13 mouse cellular contexts compared by ENCODE assay signal in the genomic region with DNA sequence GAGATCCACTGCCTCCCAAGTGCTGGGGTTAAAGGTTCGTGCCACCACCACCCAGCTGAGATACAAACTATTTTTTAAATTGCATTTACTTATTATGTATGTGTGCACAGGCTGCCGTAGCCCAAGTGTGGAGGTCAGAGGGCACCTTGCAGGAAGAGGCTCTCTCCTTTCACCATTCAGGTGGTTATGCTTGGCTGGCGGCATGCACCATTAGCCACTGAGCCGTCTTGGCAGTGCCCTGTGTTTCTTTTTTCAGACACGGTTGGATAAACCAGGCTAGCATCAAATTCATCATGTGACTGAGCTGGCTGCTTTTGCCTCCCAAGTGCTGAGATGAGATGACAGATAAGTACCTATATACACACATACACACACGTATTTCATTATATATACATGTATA. TPM values are rescaled to one million over a fixed set of nuclear protein-coding genes. Genes with fewer than 3 reads are reported as not detected.
A peak's percentile ranks its signal among the peaks of the same experiment; 100 is the strongest.
DNase-seq lines count a peak whose midpoint lies in the region; ATAC-seq and TF ChIP-seq lines count a peak whose summit lies in the region.
"Had no signal": no experiment of that assay in that cellular context is flagged by ENCODE, and none has a peak within 500 bp of the region (broad histone marks: within the 10 kb centered on the region; RNA-seq: fewer than 3 reads in every experiment).

No protein-coding gene starts in this region.

- TF ChIP-seq POLR2A in heart, adult 2 months (IDR thresholded peaks at IDR 0.05; ENCODE audit: insufficient read depth, low read depth, low read length), result no peak

- ATAC-seq in kidney, embryonic 16.5 days (ENCODE audit: low FRiP score, low TSS enrichment), result peak; percentile 88
- no peak for ATAC-seq in forebrain, embryonic 12.5 days (ENCODE audit: low FRiP score)
- no peak for ATAC-seq in hindbrain, embryonic 16.5 days

- no peak overlapping the region for H3K9ac ChIP-seq in heart, adult 2 months (ENCODE audit: low read depth, low read length)
- H3K9ac ChIP-seq in kidney, embryonic 16.5 days (replicated peaks; ENCODE audit: low read length), result no peak overlapping the region
- no peak overlapping the region for H3K9ac ChIP-seq in forebrain, embryonic 12.5 days
- no peak overlapping the region for H3K9ac ChIP-seq in hindbrain, embryonic 16.5 days (ENCODE audit: low read depth, low read length)

- intact Hi-C loops in heart, adult 2 months (cut with DNase I), result no loop called here

- no peaks in the 10 kb centered on the region for H3K9me3 ChIP-seq in kidney, embryonic 16.5 days (ENCODE audit: low read length)
- H3K9me3 ChIP-seq in forebrain, embryonic 12.5 days, result no peaks in the 10 kb centered on the region
- H3K9me3 ChIP-seq in hindbrain, embryonic 16.5 days (ENCODE audit: control insufficient read depth, low read length), result no peaks in the 10 kb centered on the region

- no peaks in the 10 kb centered on the region for H3K4me1 ChIP-seq in heart, adult 2 months (ENCODE audit: control insufficient read depth, insufficient read depth, low read length)
- H3K4me1 ChIP-seq in kidney, embryonic 16.5 days (ENCODE audit: insufficient read depth, low read length), result peaks cover 9% of the 10 kb centered on the region; the same call in 1 of the 2 replicates
- no peaks in the 10 kb centered on the region for H3K4me1 ChIP-seq in forebrain, embryonic 12.5 days
- no peaks in the 10 kb centered on the region for H3K4me1 ChIP-seq in hindbrain, embryonic 16.5 days (ENCODE audit: control insufficient read depth, insufficient read depth, low read depth, low read length)

- H3K27ac ChIP-seq in heart, adult 2 months, result no peak overlapping the region
- no peak overlapping the region; the same call in 1 of the 2 replicates for H3K27ac ChIP-seq in kidney, embryonic 16.5 days (ENCODE audit: low read length)
- no peak overlapping the region for H3K27ac ChIP-seq in forebrain, embryonic 12.5 days
- no peak overlapping the region for H3K27ac ChIP-seq in hindbrain, embryonic 16.5 days (ENCODE audit: low read depth, low read length)

- TF ChIP-seq CTCF in heart, adult 2 months (IDR thresholded peaks at IDR 0.05), result no peak

- 48% methylated on average over 6 of the region's 6 CpGs for WGBS in heart, adult 2 months
- 34% methylated on average over 6 of the region's 6 CpGs for WGBS in kidney, embryonic 16.5 days
- WGBS in forebrain, embryonic 12.5 days, result 66% methylated on average over 6 of the region's 6 CpGs
- 47% methylated on average over 6 of the region's 6 CpGs for WGBS in hindbrain, embryonic 16.5 days

- TF ChIP-seq EP300 in heart, adult 2 months (IDR thresholded peaks at IDR 0.05; ENCODE audit: insufficient read depth, low read depth, low read length), result 0 out of 2 replicates have a peak, but pooled peaks have one; percentile 6

- H3K4me2 ChIP-seq in kidney, embryonic 16.5 days (replicated peaks; ENCODE audit: low read depth, low read length), result no peak overlapping the region
- H3K4me2 ChIP-seq in forebrain, embryonic 12.5 days, result no peak overlapping the region
- H3K4me2 ChIP-seq in hindbrain, embryonic 16.5 days (ENCODE audit: low read length), result no peak overlapping the region

- DNase-seq in heart, adult 2 months, result peak in 1 of 2 experiments; percentile 53
- no peak for DNase-seq in heart, postnatal 4 days
- peak; percentile 57 for DNase-seq in A20 (ENCODE audit: low read depth, low spot score)
- peak; percentile 51 to 80 for DNase-seq in gastrocnemius, adult 8-10 months (ENCODE audit: low spot score in 2 of 2)
- DNase-seq in spleen, postnatal 10 days (ENCODE audit: low spot score in 2 of 2), result no peak
- DNase-seq: adrenal gland, adult 2 months; lung, postnatal 36 days had no signal

- no peaks in the 10 kb centered on the region for H3K36me3 ChIP-seq in heart, adult 2 months (ENCODE audit: control insufficient read depth, insufficient read depth, low read length)
- H3K36me3 ChIP-seq in kidney, embryonic 16.5 days (ENCODE audit: insufficient read depth, low read length), result no peaks in the 10 kb centered on the region
- H3K36me3 ChIP-seq in forebrain, embryonic 12.5 days (replicated peaks), result no peaks in the 10 kb centered on the region
- H3K36me3 ChIP-seq in hindbrain, embryonic 16.5 days (ENCODE audit: control insufficient read depth, insufficient read depth, low read length), result no peaks in the 10 kb centered on the region

- H3K79me2 ChIP-seq in heart, adult 2 months (replicated peaks; ENCODE audit: control insufficient read depth, insufficient read depth, low read length), result no peaks in the 10 kb centered on the region

- no peaks in the 10 kb centered on the region for H3K27me3 ChIP-seq in heart, adult 2 months (ENCODE audit: control insufficient read depth, insufficient read depth, low read length)
- H3K27me3 ChIP-seq in kidney, embryonic 16.5 days (ENCODE audit: insufficient read depth, low read length), result no peaks in the 10 kb centered on the region
- H3K27me3 ChIP-seq in forebrain, embryonic 12.5 days, result no peaks in the 10 kb centered on the region
- H3K27me3 ChIP-seq in hindbrain, embryonic 16.5 days (replicated peaks; ENCODE audit: control insufficient read depth, insufficient read depth, low read length), result no peaks in the 10 kb centered on the region; the same call in 1 of the 2 replicates

- no peak overlapping the region for H3K4me3 ChIP-seq in heart, adult 2 months
- H3K4me3 ChIP-seq in kidney, embryonic 16.5 days (ENCODE audit: low read length), result no peak overlapping the region
- no peak overlapping the region for H3K4me3 ChIP-seq in forebrain, embryonic 12.5 days (replicated peaks)
- no peak overlapping the region for H3K4me3 ChIP-seq in hindbrain, embryonic 16.5 days (ENCODE audit: low read length)

RNA-seq across cellular contexts. Expression of gene Tspan15, which starts 8.2 kb away (rescaled TPM):
- 1 to 10 TPM; 6.1 to 8.1 TPM for total RNA-seq in heart, adult 2 months (2021)
- 17.7 and 19.1 TPM in 2 replicates for polyA plus RNA-seq in heart, adult 2 months (2012; rRNA removed)
- 10 to 100 TPM; 10.1 to 10.3 TPM for total RNA-seq in heart, postnatal 4 days (2021)
- 1 to 10 TPM; 4.6 to 7.3 (median 5.1) TPM for total RNA-seq in gastrocnemius, adult 8-10 months (2022)
- polyA plus RNA-seq in kidney, embryonic 16.5 days (2015; fragmentation: Nextera tagmentation; extraction: Ambion mirVana), result 69.5 and 78.7 TPM in 2 replicates
- polyA plus RNA-seq in forebrain, embryonic 12.5 days (2016; fragmentation: Nextera tagmentation; extraction: Ambion mirVana), result 11.7 and 13.7 TPM in 2 replicates
- 22.9 and 24.3 TPM in 2 replicates for polyA plus RNA-seq in hindbrain, embryonic 16.5 days (2015; fragmentation: Nextera tagmentation; extraction: Ambion mirVana)

RNA-seq across cellular contexts. Expression of gene Tacr2, which starts 13.0 kb away (rescaled TPM):
- total RNA-seq in heart, adult 2 months (2021), result not detected
- polyA plus RNA-seq in heart, adult 2 months (2012; rRNA removed), result not detected in 2 replicates
- total RNA-seq in heart, postnatal 4 days (2021), result not detected
- not detected for total RNA-seq in gastrocnemius, adult 8-10 months (2022)
- 0.15 and 0.22 TPM in 2 replicates for polyA plus RNA-seq in kidney, embryonic 16.5 days (2015; fragmentation: Nextera tagmentation; extraction: Ambion mirVana)
- polyA plus RNA-seq in forebrain, embryonic 12.5 days (2016; fragmentation: Nextera tagmentation; extraction: Ambion mirVana), result not detected in 2 replicates
- polyA plus RNA-seq in hindbrain, embryonic 16.5 days (2015; fragmentation: Nextera tagmentation; extraction: Ambion mirVana), result not detected in 2 replicates
- total RNA-seq: hematopoietic stem cell, adult 5-6 weeks; monocyte, adult 5-6 weeks had no signal
- polyA plus RNA-seq: limb, embryonic 11.5 days had no signal

Comparison
In these comparisons a context has a peak if more than half of its experiments do, and no peak if none do; other contexts are left out.
1. DNase-seq: peak in A20 (single experiment) and gastrocnemius, adult 8-10 months (2 of 2); none in heart, postnatal 4 days (single experiment) and spleen, postnatal 10 days (0 of 2).